Comparison of ENCODE assay signal across 7 mouse cellular contexts in the genomic region with DNA sequence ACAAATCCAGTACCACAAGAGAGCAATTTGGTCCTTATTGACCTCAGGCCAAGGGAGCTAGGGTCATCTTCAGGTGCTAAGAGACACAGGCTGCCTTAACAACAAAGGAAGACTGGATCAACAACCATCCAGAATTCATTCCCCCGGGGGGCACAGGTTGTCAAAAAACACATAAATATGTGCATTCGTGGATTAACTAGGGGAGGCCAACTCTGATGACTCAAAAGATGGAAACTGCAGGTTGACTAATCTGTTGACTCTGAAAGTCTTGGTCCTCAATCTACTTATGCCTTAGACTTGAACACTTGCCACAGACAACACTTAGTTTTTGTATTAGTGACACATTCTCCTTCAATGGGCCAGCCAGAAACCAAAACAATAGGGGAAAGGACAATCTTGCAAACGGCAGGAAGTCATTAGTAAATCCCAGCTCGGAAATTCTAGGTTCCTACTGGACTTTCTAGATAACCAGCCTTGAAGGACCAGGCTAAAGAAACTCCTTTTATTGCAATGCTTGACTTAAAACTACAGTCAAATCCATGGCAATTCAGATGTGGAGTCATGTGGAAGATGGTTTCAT.
DNase-seq lines count a peak whose midpoint lies in the region; ATAC-seq lines count a peak whose summit lies in the region.

No protein-coding gene starts in this region.

- DNase-seq in intestine, embryonic 14.5 days (ENCODE audit: low spot score) = no peak
- DNase-seq in midbrain, embryonic 10.5 days (ENCODE audit: low spot score) = no peak
- no peak for DNase-seq in layer of hippocampus, adult 9-10 months (ENCODE audit: low spot score)
- no peak for DNase-seq in natural killer cell, adult 2 months (ENCODE audit: low spot score in 2 of 2)

- peak overlapping the region; percentile 85 for H3K4me2 ChIP-seq in embryonic facial prominence, embryonic 12.5 days (replicated peaks)
- peak overlapping the region; percentile 91 for H3K4me2 ChIP-seq in forebrain, embryonic 12.5 days
- H3K4me2 ChIP-seq in intestine, embryonic 14.5 days (ENCODE audit: low read length) = peak overlapping the region; percentile 89

- H3K36me3 ChIP-seq in embryonic facial prominence, embryonic 12.5 days = no peaks in the 10 kb centered on the region
- H3K36me3 ChIP-seq in forebrain, embryonic 12.5 days (replicated peaks) = no peaks in the 10 kb centered on the region
- H3K36me3 ChIP-seq in intestine, embryonic 14.5 days (ENCODE audit: control insufficient read depth, insufficient read depth, low read length) = no peaks in the 10 kb centered on the region
- H3K36me3 ChIP-seq in midbrain, embryonic 10.5 days = no peaks in the 10 kb centered on the region

- H3K9me3 ChIP-seq in embryonic facial prominence, embryonic 12.5 days = no peaks in the 10 kb centered on the region
- no peaks in the 10 kb centered on the region for H3K9me3 ChIP-seq in forebrain, embryonic 12.5 days
- H3K9me3 ChIP-seq in intestine, embryonic 14.5 days (ENCODE audit: control insufficient read depth, low read length) = no peaks in the 10 kb centered on the region
- H3K9me3 ChIP-seq in midbrain, embryonic 10.5 days (replicated peaks) = no peaks in the 10 kb centered on the region

- H3K9ac ChIP-seq in embryonic facial prominence, embryonic 12.5 days = peak overlapping the region; percentile 81; the same call in 1 of the 2 replicates
- 0 out of 2 replicates have a peak overlapping the region, but pooled peaks have one; percentile 83 for H3K9ac ChIP-seq in forebrain, embryonic 12.5 days
- no peak overlapping the region for H3K9ac ChIP-seq in intestine, embryonic 14.5 days (ENCODE audit: low read length)

- ATAC-seq in embryonic facial prominence, embryonic 12.5 days (ENCODE audit: insufficient number of reproducible peaks, insufficient read depth, low FRiP score, low TSS enrichment) = no peak
- ATAC-seq in forebrain, embryonic 12.5 days (ENCODE audit: low FRiP score) = no peak
- no peak for ATAC-seq in intestine, embryonic 14.5 days (replicated peaks; ENCODE audit: low FRiP score, low TSS enrichment, low read depth)
- no peak for ATAC-seq in activated CD4-positive, CD25-positive, alpha-beta regulatory T cell, adult 4 months

- H3K27ac ChIP-seq in embryonic facial prominence, embryonic 12.5 days = no peak overlapping the region
- no peak overlapping the region for H3K27ac ChIP-seq in forebrain, embryonic 12.5 days
- H3K27ac ChIP-seq in intestine, embryonic 14.5 days (ENCODE audit: low read depth) = no peak overlapping the region
- H3K27ac ChIP-seq in midbrain, embryonic 10.5 days (replicated peaks) = peak overlapping the region; percentile 95

- WGBS in embryonic facial prominence, embryonic 12.5 days = 57% methylated on average over 4 of the region's 4 CpGs
- 64% methylated on average over 4 of the region's 4 CpGs for WGBS in forebrain, embryonic 12.5 days
- 74% methylated on average over 4 of the region's 4 CpGs for WGBS in intestine, embryonic 14.5 days
- 63% methylated on average over 4 of the region's 4 CpGs for WGBS in midbrain, embryonic 10.5 days

- H3K4me3 ChIP-seq in embryonic facial prominence, embryonic 12.5 days = peak overlapping the region; percentile 56; the same call in 1 of the 2 replicates
- peak overlapping the region; percentile 61 for H3K4me3 ChIP-seq in forebrain, embryonic 12.5 days (replicated peaks)
- H3K4me3 ChIP-seq in intestine, embryonic 14.5 days (ENCODE audit: low read depth, low read length) = peak overlapping the region; percentile 51; the same call in 1 of the 2 replicates
- peak overlapping the region; percentile 68 for H3K4me3 ChIP-seq in midbrain, embryonic 10.5 days

- H3K27me3 ChIP-seq in embryonic facial prominence, embryonic 12.5 days = 0 out of 2 replicates have a peak, but pooled peaks cover 5% of the 10 kb centered on the region
- peaks cover 6% of the 10 kb centered on the region; the same call in 1 of the 2 replicates for H3K27me3 ChIP-seq in forebrain, embryonic 12.5 days
- H3K27me3 ChIP-seq in intestine, embryonic 14.5 days (replicated peaks; ENCODE audit: control insufficient read depth, insufficient read depth, low read length) = no peaks in the 10 kb centered on the region
- H3K27me3 ChIP-seq in midbrain, embryonic 10.5 days (ENCODE audit: low read depth, poor library complexity, severe bottlenecking) = peaks cover 27% of the 10 kb centered on the region

- no peaks in the 10 kb centered on the region for H3K4me1 ChIP-seq in embryonic facial prominence, embryonic 12.5 days
- peaks cover 10% of the 10 kb centered on the region; the same call in 1 of the 2 replicates for H3K4me1 ChIP-seq in forebrain, embryonic 12.5 days
- no peaks in the 10 kb centered on the region for H3K4me1 ChIP-seq in intestine, embryonic 14.5 days (replicated peaks; ENCODE audit: control insufficient read depth, insufficient read depth, low read length)
- peaks cover 12% of the 10 kb centered on the region for H3K4me1 ChIP-seq in midbrain, embryonic 10.5 days
